Mouse (Mus musculus) cerebellum, postnatal 10 days (tissue): ENCODE measurements at regions not wholly inside any gene's neighbourhood (a gene's known extent, or its start where the extent isn't known, plus 50 kb on each side); places are given as distances from the start of the nearest gene placed in this dataset.

Experiments
- DNase-seq, 2 experiments: peaks; one replicate each; pipeline ENCODE4 v3.0.0; 2021; ENCODE audit warnings: mixed read lengths in 2 of 2

DNA sequence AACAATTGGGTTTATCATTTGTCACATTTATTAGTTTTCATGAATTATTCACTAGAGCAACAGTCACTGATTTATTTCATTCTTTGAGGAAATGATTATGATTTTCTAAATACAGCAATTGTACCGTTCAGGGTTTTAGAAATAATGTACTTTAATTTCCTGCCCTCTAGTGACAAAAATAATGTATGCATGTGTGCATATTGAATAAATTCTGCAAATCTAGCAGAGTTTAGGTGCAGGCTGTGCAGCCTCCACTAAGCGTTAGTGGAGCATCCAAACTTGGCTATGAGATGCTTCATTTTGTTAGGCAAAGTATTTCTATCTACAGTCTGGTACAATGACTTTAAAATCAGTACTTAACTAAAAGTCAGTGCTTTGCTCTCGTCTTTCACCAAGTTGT is 642.1 kb upstream of the A830018L16Rik start:
- DNase-seq = peak in 1 of 2 experiments; percentile 45

DNA sequence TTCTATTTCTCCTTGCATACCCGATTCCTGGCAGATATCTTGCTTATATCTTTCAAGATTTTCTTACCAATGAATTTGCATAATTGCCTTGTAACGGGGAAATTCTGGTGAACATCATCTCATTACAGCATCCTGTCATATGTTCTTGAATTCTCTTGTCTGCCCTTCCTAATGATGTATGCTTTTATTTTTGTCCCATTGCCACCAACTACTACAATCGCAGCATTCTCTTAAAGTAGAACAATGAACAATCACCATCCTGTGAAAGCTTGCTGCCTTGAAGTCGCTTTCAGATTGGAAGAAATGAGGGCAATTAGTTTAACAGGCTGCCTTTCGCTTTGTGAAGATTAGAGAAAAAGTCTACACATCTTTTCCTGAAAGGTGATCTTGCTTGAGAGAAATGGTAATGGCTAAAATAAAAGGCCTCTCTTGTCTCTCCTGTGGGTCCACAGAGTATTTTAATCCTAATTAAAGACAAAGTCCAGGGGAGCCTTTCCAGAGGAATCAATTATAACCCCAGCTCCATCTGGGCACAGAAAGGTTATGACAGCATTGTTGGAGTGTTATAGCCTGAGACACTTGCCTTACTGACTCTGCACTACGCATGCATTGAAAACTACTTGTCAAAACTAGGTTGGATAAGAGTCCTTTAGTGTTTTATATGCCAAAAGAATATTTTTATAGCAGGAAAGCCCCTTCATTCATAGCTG is 619.7 kb upstream of the A830018L16Rik start:
- no peak for DNase-seq

DNA sequence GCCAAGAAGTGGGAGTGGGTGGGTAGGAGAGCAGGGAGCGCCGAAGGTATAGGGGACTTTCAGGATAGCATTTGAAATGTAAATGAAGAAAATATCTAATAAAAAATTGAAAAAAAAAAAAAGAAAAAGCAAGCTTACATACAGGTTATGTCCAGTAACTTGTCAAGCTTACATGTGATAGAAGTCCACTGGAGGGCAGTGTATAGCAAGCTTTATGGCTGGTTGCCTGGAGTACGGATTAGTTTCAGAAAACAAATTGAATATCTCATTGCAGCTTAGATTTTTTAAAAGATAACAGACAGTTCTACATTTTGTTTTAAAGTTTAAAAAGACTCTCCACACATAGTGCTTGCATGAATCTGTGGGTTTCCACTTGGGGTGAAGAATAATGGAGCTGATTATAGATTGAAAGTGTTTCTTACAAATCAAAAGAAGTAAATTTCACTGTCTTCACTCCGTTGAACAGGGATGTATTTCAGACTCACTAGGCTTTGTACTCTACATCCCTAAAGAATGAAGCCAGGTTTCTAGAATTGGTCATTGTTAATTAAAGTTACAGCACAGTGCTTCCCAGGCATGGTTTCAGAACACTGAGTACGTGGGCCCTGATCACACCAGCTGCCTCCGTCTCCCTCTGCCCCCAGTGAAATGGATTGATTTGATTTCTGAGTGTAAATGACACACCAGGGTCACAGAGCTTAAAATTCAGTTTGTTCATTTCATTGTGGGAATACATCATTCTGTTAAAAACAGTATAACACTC is 578.1 kb upstream of the A830018L16Rik start:
- DNase-seq = peak; percentile 77 to 83

DNA sequence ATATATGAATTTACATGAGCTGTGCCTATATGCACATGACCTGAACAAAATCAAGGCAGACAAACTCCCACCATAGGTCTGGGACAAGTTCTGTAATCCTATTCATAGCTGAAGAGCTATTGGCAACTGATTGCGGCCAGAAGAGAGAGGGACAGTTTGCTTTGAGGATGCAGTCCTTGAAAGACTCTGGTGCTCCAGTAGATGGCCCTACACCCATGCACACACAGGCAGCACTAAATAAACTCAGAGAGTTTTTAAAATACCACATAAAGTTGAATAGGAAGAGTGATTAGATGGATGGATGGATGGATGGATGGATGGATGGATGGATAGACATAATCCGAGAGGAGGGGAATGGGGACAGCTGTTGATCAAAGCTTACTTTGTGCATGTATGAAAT is 576.7 kb upstream of the A830018L16Rik start:
- DNase-seq = peak; percentile 23 to 35

DNA sequence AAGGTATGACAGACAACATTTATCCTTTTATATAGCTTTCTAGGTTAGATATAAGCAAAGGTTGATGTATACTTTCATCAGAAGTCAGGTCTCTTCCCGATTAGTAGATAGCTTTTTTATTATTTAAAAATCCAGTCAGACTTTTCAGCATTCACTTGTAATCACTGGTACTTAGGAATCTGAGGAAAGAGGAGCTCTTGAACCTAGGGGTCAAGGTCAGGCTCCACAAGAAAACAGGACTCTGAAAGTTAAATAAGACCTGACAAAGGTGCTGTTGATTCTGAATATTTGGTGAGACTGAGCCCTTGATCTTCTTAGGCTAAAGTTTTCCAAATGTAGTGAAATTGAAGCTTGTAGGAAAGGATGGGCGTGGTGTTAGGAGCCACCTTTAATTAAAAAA is 561.0 kb upstream of the A830018L16Rik start:
- DNase-seq = no peak

DNA sequence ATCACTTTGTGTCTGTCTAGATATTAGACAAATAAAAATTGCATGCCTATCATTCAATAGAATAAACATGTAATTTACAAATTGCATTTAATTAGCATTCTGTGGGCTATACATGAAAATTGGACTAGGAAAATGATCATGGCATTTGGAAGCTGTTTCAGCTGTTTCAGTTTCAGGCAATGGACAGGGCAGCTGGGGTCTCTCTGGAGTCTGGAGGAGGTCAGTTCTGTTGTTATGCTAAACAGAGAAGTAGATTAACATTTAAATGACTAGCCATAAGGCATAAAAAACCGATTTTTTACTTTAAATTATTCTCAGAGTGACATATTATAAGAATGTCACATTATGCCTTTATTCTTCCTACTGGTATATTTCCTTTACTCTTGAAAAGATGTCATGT is 559.4 kb upstream of the A830018L16Rik start:
- no peak for DNase-seq

DNA sequence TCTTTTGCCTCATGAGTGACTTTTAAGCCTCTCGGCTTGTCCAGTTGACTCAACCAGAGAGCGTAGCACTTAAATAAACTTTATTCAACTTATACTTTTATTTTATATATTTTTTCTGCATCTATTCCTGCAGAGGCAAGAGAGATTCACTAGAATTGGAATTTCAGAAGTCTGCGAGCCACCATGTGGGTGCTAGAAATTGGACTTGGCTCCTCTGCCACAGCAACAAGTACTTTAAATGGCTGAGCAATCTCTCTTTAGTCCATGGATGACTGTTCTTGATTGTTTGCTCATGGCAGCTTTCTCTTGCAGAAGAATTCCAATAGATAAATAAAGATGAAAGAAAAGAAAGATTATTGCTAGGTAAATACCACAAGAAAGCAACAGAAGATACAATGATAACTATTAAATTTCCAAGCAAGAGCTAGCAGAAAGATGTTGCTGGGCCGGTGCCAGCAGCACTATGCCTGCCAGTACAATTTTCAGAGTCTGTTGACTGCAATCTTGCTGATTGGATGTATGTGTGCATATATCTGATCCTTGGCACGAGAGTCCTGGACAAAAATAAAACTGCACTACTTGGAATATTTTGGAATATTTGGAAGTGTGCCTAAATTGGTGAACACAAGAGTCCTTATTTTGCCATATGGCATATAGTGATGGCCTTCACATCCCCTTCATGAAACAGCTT is 542.6 kb upstream of the A830018L16Rik start:
- peak; percentile 63 to 66 for DNase-seq

DNA sequence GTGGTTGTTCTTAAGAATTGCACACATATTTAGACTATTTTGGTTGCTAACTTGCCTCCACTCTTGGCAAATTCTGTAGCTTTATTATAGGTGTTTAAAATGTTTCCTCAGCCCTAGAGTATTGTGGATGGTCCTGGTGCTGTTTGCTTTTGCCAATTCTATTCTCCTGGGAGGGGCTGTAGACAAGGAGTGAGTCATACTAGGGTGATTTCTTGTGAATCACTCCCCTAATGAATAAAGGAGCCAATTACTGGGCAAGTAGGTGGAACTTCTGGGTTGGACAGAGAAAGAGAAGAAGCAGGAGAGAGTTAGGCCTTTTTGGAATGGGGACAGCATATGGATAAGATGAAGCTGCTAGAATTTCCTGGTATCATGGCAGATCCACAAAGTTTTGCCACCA is 541.6 kb upstream of the A830018L16Rik start:
- DNase-seq = no peak

DNA sequence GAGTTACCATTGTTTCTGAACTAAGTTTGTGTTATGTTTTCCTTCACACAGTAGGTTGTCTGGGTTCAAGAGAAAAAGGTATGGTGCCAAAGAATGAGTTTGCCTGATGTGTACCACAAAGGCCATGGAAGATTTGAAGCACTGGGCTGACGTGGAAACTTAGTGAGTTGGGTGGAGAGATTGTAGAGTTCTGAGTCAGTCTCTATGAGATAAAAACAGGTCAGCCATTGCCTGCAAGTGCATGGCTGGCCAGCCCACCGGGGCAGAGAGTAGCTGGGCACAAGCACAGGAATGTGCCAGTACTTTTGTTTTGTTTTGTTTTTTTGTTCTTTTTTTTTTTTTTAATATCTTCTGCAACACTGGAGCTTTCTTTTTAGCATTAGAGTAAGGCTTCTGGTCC is 541.2 kb upstream of the A830018L16Rik start:
- no peak for DNase-seq

DNA sequence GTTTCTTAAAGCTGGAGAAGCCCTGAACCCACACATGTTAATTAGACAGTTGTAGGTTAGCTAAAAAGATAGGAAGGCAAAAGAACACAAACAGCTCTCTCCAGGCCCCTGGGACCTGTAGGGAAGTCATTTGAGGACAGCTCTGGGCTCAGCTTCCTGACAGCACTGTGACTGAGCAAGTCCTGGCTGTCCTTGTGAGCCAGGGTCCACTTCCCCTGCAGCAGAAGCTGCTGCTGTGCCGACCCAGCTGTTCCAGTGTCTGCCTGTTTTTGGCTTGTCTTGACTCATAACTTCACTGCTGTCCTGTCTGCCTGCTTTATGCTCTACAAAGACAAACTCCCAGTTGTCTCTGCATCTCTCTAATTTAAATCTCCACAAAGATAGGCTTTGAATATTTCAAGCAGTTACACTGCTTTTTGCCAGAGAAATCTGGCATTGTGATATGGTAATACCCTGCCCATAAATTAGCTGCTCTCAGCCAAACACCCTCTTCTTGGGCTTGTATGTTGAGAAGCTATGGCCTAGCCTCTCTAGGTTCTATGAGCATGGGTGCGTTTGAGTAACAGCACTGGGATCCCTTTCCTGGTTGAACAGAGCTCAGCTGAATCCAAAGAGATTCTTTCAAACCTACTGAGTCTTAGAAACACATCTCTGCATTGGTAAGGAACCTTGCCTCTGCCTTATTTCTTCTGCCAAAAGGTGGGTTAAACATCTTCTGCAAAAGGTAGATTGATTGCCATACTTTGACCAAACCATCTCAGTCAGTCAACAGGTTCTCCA is 536.3 kb upstream of the A830018L16Rik start:
- DNase-seq = peak; percentile 16 to 28

DNA sequence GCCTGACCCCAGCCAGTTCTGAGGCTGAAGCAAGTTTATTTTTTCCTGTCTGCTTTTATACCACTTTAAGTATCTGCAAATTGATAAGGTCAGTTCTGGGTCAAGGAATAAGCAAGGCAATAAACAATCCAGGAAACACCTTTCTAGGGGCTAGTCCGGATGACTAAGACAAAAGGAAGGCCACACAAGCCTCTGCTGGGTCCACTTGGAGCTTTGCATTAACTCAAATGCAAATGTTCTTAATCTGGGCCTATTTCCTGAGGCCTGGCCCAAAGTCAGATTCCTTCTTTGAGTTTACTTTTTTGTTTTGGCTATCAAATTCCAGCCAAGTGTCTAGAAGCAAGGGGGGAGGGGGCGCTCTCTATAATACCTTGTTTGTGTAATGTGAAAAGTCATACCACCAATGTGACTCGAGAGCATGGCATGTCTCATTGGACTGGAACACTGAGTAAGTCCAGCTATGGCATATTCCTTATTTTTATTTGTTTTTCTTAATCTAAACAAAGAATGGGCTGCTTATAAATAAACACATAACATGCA is 535.6 kb upstream of the A830018L16Rik start:
- DNase-seq = no peak

DNA sequence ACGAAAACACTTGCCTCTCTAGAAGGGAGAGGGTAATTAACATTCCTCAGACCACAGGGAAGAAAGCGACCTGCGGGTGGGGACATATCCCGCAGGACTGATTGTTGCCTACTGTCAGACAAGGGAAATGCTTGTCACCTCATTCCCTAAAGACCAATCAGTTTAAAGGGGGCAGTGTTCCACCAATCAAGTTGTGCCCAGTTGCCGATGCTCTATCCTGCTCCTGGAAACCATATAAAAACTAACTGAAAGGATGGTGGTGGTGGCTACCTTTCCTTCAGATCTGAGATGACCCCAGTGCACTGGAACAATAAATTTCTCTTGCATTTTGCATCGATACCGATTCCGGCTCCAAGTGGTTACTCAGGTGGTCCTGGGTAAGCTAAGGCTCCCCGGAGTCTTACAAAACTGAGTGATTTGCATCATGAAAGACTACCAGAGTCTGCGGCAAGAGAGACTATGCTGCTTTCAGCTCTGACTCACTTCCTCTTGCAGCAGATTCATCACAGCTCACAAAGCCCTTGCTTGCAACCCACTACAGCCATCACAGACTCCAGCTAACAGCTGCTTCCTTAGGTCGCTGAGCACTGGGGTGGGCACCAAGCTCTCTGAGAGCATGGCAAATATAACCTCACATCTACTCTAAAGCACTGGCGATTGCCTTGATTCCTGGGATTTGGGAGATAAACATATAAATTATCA is 533.7 kb upstream of the A830018L16Rik start:
- no peak for DNase-seq

DNA sequence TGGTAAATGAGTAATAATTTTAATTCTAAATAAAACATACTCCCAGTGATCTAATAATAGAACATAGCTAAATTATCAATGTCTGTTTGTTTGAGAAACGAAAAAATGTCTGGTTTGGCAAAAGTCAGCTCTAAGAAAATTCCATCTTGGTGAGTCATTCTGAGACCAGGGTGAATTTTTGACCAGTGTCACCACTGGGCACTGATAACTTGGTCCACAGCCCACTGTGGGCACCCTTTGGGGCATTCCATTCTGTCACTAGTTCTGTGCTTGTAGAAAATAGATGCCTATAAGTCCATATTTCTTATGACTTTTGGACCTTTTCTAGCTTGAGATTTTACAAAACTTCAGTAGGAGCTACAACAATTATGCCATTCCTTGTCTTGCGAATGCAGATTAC is 515.1 kb upstream of the A830018L16Rik start:
- DNase-seq = no peak

DNA sequence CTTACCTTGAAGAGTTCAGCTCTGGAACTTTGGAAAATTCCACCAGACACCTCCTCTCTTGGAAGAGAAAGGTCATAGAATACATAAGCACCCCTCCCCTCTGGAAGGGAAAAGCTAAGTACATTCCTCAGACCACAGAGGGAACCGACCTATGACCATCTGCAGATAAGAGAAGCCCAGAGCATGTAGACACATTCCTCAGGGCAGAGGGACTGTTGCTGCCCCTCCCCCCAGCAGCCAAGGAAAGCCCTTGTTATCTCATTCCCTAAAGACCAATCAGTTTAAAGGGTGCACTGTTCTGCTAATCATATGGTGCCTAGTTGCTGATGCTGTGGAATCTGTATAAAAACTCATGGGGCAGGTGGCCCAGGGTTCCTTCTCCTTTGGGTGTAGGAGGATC is 511.2 kb upstream of the A830018L16Rik start:
- DNase-seq = no peak

DNA sequence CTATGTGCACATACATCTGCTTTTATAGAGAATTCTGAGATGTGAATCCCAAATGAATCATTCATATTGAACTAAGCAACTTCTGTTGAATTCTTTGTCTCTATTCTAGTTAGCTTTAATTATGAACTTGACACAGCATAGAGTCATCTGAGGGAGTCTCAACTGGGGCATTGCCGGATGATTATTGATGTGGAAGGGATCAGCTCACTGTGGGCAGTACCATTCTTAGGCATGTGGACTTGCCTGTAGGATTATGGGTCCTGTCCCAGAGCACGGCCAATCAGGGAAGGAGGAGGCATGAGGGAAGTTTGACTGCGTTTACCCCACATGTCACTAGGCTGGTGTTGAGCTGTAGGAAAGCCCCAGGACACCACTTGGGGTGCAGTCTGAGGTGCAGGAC is 493.9 kb upstream of the A830018L16Rik start:
- DNase-seq = no peak

DNA sequence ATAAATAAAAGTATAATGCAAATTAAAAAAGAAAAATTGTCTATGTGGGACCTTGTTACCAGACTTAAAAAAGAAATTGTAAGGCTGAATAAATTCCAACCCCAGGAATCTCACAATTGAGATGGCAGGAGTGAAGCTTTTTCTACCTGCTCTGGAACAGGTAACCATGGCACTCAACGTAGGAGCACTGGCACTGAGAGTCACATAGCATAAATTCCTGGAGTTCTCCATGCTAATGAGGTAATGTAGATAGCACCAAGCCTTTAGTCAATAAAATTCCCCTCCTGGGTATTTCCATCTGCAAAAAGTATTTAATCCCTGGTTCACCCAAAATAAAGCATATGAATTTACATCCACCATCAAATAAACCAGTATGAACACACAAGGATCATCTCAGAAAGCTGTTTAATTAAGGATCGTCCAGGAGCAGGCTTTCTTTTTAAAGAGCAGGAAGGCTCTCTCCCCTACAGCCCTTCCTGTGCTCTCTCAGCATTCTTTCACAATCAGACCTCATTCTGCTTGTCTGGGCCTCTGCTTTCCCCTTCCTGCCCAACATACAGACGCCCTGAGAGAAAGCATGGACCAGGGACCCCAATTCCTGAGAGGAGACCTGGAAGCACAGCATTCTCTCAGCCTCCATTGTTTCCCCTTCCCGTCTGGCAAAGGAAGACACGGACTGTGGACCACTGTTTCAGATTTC is 481.4 kb upstream of the A830018L16Rik start:
- DNase-seq = no peak

DNA sequence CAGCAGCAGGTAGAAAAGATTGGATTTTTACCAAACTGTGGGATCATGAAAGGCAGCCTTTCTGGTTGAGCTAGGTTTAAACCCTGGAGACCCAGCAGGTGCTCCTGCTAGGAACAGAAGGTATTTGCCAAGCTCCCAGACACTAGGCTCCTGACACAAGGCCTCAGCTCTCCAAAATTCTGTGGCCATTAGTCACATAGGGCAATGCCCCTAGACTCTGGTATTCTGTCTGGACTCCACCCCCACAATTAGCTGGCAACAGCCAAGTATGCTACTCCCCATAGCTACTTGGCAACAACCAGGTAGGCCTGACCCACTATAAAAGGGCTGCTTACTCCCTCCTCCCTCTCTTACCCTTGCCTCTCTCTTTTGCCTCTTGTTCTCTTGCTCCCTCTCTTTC is 480.7 kb upstream of the A830018L16Rik start:
- peak; percentile 15 to 19 for DNase-seq

DNA sequence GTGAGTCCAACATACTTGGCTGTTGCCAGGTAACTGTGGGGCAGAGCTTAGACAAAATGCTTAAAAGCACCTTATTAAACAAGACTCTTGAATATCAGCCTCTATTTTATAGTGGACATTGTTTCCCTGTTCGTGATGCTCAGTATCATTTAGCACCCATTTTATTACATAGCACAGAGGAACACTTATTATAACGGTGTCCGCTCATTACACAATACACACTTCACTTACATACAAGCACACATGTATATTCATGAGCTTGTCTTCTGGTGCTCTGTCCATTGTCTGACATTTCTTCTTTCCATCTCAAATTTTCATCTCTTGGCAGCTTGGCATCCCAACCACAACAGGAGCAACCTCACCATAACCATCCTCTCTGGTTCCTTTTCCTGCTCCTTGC is 475.5 kb upstream of the A830018L16Rik start:
- no peak for DNase-seq

DNA sequence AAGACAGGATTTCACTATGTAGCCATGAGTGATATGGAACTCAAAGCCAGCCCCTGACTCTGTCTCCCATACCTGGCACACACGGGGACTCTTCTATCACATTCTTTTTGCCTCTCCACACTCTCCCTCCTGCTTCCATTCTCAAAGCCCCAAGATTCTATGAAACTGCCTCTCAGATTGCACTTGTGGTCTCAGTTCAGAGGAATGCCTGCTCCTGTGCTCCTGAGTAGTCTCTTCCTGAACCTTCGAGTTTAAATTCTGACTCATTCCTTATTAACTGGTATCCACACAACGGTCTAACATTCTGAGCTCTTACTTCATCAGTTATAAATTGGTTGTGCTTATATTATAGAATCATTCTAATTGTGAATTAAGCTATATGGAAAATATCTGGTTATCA is 473.6 kb upstream of the A830018L16Rik start:
- DNase-seq = no peak

DNA sequence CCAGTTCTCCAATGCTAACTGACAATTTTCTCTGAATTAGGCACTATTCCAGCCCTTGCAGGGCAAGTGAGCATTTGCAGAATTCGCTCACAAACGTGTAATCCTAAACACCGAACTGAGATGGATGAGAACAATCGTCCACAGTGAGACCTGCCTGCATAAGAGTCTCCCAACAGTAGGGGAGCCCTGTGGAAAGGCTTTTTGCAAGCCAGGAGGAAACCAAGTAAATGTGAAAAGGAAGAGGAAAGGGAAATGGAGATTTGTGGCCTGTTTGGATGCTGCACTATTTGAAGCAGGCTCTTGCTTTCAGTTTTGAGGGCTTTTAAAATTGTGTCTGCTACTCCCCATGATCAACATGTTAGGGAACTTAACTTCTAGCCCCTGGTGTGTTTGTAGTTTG is 470.9 kb upstream of the A830018L16Rik start:
- peak; percentile 3 for DNase-seq
